Mouse (Mus musculus): ENCODE measurements around the gene Prom2. TPM values are rescaled to one million over a fixed set of nuclear protein-coding genes. Genes with fewer than 3 reads are reported as not detected.
A peak's percentile ranks its signal among the peaks of the same experiment; 100 is the strongest.

The Prom2 gene
- 10.3 and 10.6 TPM in 2 replicates for polyA plus RNA-seq (2012; rRNA removed)
- polyA plus RNA-seq (2014; fragmentation: Nextera tagmentation; extraction: Ambion mirVana) = 9.3 and 9.5 TPM in 2 replicates

- TF ChIP-seq POLR2A (IDR thresholded peaks at IDR 0.05; ENCODE audit: borderline replicate concordance, extremely low read depth, insufficient read depth, insufficient read length) = no peak
- Histone ChIP-seq H3K27ac (replicated peaks; ENCODE audit: low read depth, low read length) (no peak within 1 kb of the TSS), H3K4me1 (ENCODE audit: control insufficient read depth, insufficient read depth, low read length) (no peaks in the 10 kb centered on the region), H3K9me3 (ENCODE audit: control insufficient read depth, low read length) (no peaks in the 10 kb centered on the region), H3K9ac (ENCODE audit: low read depth, low read length, severe bottlenecking) (no peak within 1 kb of the TSS), H3K4me3 (replicated peaks; ENCODE audit: low read length) (no peak within 1 kb of the TSS), H3K27me3 (ENCODE audit: control insufficient read depth, insufficient read depth, low read length) (peaks cover 46% of the 10 kb centered on the region), H3K4me2 (replicated peaks; ENCODE audit: low read depth, low read length, severe bottlenecking) (0 out of 2 replicates have a peak within 1 kb of the TSS, but pooled peaks have one; percentile 5), H3K36me3 (ENCODE audit: control insufficient read depth, insufficient read depth, low read length) (no peaks in the 10 kb centered on the region)
- no peak for ATAC-seq (ENCODE audit: low FRiP score, low read depth)
- DNase-seq (ENCODE audit: low spot score) = no peak
- WGBS = under 1% methylated on average over 23 of the region's 29 CpGs
Observed at GRCm38 (mm10) chr2:127541185-127541584, at the start of gene Prom2. TSS of gene Prom2 (minus strand) at chr2:127541467.

GRCm38 (mm10) chr2:127590840-127591239, 49.6 kb upstream of the Prom2 start:
- no peak for ATAC-seq (ENCODE audit: low FRiP score, low read depth)
- Histone ChIP-seq H3K27me3 (ENCODE audit: control insufficient read depth, insufficient read depth, low read length) (no peaks in the 10 kb centered on the region), H3K4me2 (replicated peaks; ENCODE audit: low read depth, low read length, severe bottlenecking) (no peak overlapping the region), H3K9ac (ENCODE audit: low read depth, low read length, severe bottlenecking) (no peak overlapping the region), H3K4me3 (replicated peaks; ENCODE audit: low read length) (no peak overlapping the region), H3K27ac (replicated peaks; ENCODE audit: low read depth, low read length) (no peak overlapping the region), H3K4me1 (ENCODE audit: control insufficient read depth, insufficient read depth, low read length) (peaks cover 14% of the 10 kb centered on the region; the same call in 1 of the 2 replicates), H3K36me3 (ENCODE audit: control insufficient read depth, insufficient read depth, low read length) (peaks cover 39% of the 10 kb centered on the region), H3K9me3 (ENCODE audit: control insufficient read depth, low read length) (no peaks in the 10 kb centered on the region)
- DNase-seq (ENCODE audit: low spot score) = no peak
- WGBS = 62% methylated on average over 4 of the region's 4 CpGs
- TF ChIP-seq POLR2A (IDR thresholded peaks at IDR 0.05; ENCODE audit: borderline replicate concordance, extremely low read depth, insufficient read depth, insufficient read length) = no peak

GRCm38 (mm10) chr2:127590204-127590603, 48.9 kb upstream of the Prom2 start:
- Histone ChIP-seq H3K9ac (ENCODE audit: low read depth, low read length, severe bottlenecking) (0 out of 2 replicates have a peak overlapping the region, but pooled peaks have one; percentile 4), H3K27ac (replicated peaks; ENCODE audit: low read depth, low read length) (no peak overlapping the region), H3K27me3 (ENCODE audit: control insufficient read depth, insufficient read depth, low read length) (no peaks in the 10 kb centered on the region), H3K4me1 (ENCODE audit: control insufficient read depth, insufficient read depth, low read length) (peaks cover 14% of the 10 kb centered on the region; the same call in 1 of the 2 replicates), H3K9me3 (ENCODE audit: control insufficient read depth, low read length) (no peaks in the 10 kb centered on the region), H3K36me3 (ENCODE audit: control insufficient read depth, insufficient read depth, low read length) (peaks cover 33% of the 10 kb centered on the region), H3K4me2 (replicated peaks; ENCODE audit: low read depth, low read length, severe bottlenecking) (no peak overlapping the region; the same call in 1 of the 2 replicates), H3K4me3 (replicated peaks; ENCODE audit: low read length) (no peak overlapping the region)
- ATAC-seq (ENCODE audit: low FRiP score, low read depth) = no peak
- DNase-seq (ENCODE audit: low spot score) = no peak
- no peak for TF ChIP-seq POLR2A (IDR thresholded peaks at IDR 0.05; ENCODE audit: borderline replicate concordance, extremely low read depth, insufficient read depth, insufficient read length)
- 65% methylated on average over 15 of the region's 15 CpGs for WGBS

GRCm38 (mm10) chr2:127588897-127589296, 47.6 kb upstream of the Prom2 start:
- no peak overlapping the region for H3K4me3 ChIP-seq (replicated peaks; ENCODE audit: low read length)
- no peaks in the 10 kb centered on the region for H3K27me3 ChIP-seq (ENCODE audit: control insufficient read depth, insufficient read depth, low read length)
- H3K4me2 ChIP-seq (replicated peaks; ENCODE audit: low read depth, low read length, severe bottlenecking) = no peak overlapping the region
- H3K4me1 ChIP-seq (ENCODE audit: control insufficient read depth, insufficient read depth, low read length) = peaks cover 18% of the 10 kb centered on the region; the same call in 1 of the 2 replicates
- ATAC-seq (ENCODE audit: low FRiP score, low read depth) = no peak
- no peak overlapping the region for H3K27ac ChIP-seq (replicated peaks; ENCODE audit: low read depth, low read length)
- H3K9ac ChIP-seq (ENCODE audit: low read depth, low read length, severe bottlenecking) = no peak overlapping the region
- 90% methylated on average over 9 of the region's 9 CpGs for WGBS
- peaks cover 20% of the 10 kb centered on the region for H3K36me3 ChIP-seq (ENCODE audit: control insufficient read depth, insufficient read depth, low read length)
- TF ChIP-seq POLR2A (IDR thresholded peaks at IDR 0.05; ENCODE audit: borderline replicate concordance, extremely low read depth, insufficient read depth, insufficient read length) = no peak
- no peak for DNase-seq (ENCODE audit: low spot score)
- H3K9me3 ChIP-seq (ENCODE audit: control insufficient read depth, low read length) = no peaks in the 10 kb centered on the region

GRCm38 (mm10) chr2:127587514-127587844, 46.2 kb upstream of the Prom2 start:
- Histone ChIP-seq H3K4me2 (replicated peaks; ENCODE audit: low read depth, low read length, severe bottlenecking) (peak overlapping the region; percentile 80), H3K9ac (ENCODE audit: low read depth, low read length, severe bottlenecking) (peak overlapping the region; percentile 91), H3K4me1 (ENCODE audit: control insufficient read depth, insufficient read depth, low read length) (peaks cover 18% of the 10 kb centered on the region; the same call in 1 of the 2 replicates), H3K9me3 (ENCODE audit: control insufficient read depth, low read length) (no peaks in the 10 kb centered on the region), H3K36me3 (ENCODE audit: control insufficient read depth, insufficient read depth, low read length) (peaks cover 10% of the 10 kb centered on the region), H3K27ac (replicated peaks; ENCODE audit: low read depth, low read length) (peak overlapping the region; percentile 94), H3K27me3 (ENCODE audit: control insufficient read depth, insufficient read depth, low read length) (no peaks in the 10 kb centered on the region), H3K4me3 (replicated peaks; ENCODE audit: low read length) (peak overlapping the region; percentile 96)
- DNase-seq (ENCODE audit: low spot score) (no peak), ATAC-seq (ENCODE audit: low FRiP score, low read depth) (0 out of 2 replicates have a peak, but pooled peaks have one; percentile 3)
- TF ChIP-seq POLR2A (IDR thresholded peaks at IDR 0.05; ENCODE audit: borderline replicate concordance, extremely low read depth, insufficient read depth, insufficient read length) = no peak
- WGBS = under 1% methylated on average over 22 of the region's 22 CpGs

Measured in limb, embryonic 14.5 days (tissue).